Mouse (Mus musculus): ENCODE results near the gene Gm21190.
"Not testable (repeated sequence)": the region's sequence is repeated elsewhere in the genome, so short reads cannot be mapped to it uniquely, and the experiment has no call there.

The Gm21190 gene

DNA sequence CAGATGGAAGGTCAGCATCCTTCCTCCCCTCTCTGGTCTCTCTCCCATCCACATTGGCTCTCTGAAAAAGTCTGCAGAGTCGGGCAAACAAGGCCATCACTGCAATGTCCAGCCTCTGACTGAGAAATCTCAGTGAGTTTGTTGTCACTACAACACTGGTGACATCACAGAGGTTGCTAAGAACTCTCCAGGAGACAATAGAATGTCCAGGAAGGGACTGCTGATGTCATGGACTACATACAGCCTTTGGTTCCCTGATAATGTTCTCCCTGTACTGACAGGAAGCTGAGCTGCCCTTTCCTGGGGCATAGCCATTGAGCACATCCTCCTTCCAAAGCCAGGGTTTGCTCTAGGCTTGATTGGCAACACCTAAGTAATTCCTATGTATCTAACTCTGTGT, at the start of gene Gm21190:
TSS of gene Gm21190 (minus strand) at position 101 of the 400 bp plus-strand sequence.
- DNase-seq = not testable (repeated sequence)

DNA sequence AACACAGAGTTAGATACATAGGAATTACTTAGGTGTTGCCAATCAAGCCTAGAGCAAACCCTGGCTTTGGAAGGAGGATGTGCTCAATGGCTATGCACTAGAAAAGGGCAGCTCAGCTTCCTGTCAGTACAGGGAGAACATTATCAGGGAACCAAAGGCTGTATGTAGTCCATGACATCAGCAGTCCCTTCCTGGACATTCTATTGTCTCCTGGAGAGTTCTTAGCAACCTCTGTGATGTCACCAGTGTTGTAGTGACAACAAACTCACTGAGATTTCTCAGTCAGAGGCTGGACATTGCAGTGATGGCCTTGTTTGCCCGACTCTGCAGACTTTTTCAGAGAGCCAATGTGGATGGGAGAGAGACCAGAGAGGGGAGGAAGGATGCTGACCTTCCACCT, 48.0 kb upstream of the Gm21190 start, which contains the start of gene Gm21083:
TSS of gene Gm21083 (plus strand) at position 301 of the 400 bp plus-strand sequence.
- not testable (repeated sequence) for DNase-seq

DNA sequence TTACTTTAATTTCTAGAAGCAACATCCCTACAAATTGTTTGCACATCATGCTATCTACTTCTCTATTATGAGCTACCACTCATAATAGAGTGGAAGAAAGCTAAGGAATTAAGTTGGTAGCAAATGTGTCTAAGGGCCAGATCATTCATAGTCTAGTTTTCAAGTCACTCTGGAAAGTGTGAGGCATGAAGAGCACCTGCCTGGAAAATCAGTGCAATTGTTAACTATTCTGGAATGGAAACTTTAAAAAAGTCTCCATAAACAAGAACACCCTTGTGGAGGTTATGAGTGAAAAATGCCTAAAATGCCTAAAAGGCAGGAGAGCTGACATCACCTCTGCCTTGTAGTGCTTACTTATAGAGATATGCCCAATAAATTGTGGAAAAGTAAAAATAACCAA, 44.7 kb upstream of the Gm21190 start:
- DNase-seq = not testable (repeated sequence)

DNA sequence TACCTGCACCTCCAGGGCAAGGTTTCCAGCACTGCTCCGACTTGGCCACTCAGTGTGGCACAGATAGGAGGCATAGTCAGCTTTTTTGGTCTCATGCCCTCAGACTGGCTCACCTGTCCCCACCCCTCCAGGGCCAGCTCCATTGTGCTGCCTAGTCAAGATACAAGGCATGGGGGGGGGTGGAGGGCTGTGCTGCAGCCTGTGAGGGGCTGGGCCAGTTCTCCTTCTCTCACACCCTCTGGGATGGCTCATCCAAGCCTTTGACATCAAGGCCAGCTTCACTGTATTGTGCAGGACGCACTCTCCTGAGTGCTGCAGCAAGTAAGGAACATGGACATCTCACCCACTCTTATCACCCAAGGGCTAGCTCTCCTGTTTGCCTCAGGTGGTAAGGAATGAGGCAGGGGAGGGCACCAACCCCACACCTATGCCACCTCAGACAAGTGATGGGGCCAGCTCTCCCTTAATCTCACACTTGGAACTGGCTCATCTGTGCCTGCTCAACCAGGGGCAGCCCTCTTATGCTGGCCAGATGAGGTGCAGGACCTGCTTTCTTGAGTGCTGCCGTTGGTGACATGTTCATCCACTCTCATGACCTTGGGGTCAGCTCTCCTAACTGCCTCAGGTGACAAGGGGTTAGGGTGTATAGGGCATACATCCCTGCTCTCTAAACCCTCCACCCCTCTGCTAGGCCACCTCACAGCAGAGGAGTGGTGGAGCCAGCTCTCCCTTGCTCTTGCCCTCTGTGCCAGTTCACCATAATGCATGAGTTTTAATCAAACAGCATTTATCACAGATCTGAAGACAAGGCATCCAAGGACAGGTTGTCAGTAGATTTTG, 32.6 kb upstream of the Gm21190 start:
- DNase-seq = not testable (repeated sequence)

DNA sequence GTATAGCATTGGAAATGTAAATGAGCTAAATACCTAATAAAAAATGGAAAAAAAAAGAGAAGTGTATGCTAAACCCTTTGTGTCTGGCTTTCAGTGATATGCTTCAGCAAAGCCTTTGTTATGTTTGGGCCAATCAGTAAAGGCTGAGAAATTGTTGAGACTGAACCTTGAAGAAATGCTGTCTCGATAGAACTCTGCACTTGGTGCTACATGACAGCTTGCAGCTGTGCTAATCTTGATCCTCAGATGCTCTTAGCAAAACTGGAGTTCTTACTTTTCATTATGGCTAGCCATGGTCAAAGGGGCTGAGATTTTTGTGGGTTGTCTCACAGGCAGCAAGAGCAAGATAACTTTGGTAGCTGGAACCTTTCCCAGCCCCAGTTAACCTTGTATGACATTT, 29.6 kb upstream of the Gm21190 start:
- DNase-seq = peak; percentile 28

DNA sequence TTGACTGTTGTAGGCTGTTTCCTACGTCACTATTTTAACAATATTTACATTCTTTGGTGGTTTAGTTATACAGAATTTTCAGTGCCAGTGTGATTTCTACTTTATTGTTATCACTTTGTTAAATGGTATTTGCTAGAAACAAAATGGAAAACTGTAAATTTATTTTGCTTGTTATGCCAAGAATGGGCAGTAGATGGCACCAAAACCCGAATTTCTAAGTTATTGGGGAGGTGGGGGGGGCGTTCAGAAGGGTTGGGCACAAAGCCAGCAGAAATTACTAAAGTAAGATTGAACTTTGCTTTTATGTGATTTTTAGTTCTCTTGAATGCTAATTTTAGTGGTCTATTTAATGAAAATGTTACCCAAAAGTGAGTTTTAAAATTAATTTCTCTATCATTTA, 20.6 kb upstream of the Gm21190 start:
- DNase-seq = peak; percentile 18

DNA sequence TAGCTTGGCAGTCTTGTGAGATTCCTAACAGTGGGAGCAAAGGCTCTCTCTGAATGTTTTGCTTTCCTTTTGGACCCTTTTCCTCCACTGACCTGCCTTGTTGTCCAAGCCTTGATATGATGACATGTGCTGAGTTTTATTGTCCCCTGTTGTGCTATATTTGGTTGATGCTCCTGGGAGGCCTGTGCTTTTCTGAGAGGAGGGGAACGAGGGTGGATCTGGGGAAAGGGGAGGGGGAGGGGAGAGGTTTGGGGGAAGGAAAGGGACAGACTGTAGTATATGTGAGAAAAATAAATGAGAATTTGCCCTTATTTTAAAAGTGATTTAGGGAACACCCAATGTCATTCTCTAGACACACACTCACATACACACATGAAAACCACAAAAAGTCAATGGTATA, 20.1 kb upstream of the Gm21190 start:
- not testable (repeated sequence) for DNase-seq

DNA sequence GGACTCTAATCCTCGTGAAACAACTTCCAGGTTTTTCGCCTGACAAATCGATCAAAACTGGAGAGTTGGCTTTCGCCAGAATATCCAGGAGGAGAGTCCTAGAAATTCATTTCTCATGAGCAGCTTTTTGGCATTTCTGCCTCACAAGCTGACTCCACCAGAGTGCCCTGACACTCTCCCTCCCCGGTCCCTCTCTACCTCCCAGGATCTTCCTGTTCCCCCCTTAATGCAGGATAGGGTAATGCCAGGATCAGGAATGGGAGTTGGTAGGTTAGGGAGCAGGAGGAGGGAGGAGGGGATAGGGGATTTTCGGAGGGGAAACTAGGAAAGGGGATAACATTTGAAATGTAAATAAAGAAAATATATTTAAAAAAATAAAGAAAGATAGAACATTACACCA, 19.6 kb upstream of the Gm21190 start:
- DNase-seq = not testable (repeated sequence)

DNA sequence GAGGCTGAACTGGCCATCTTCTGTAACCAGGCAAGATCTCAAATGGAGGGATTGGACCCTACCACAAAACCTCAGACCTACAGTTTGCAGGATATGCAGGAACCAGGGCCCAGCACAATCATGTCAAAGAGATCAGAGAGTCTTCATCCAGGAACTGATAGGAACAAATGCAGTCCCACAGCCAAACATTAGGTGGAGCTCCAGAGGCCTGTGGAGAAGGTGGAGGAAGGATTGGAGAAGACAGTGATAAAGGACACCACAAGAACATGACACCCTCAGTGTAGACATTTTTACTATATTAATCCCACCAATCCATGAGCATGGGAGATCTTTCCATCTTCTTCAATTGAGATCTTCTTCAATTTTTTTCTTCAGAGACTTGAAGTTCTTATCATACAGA, 6.6 kb downstream of the Gm21190 start:
- DNase-seq = peak; percentile 23

DNA sequence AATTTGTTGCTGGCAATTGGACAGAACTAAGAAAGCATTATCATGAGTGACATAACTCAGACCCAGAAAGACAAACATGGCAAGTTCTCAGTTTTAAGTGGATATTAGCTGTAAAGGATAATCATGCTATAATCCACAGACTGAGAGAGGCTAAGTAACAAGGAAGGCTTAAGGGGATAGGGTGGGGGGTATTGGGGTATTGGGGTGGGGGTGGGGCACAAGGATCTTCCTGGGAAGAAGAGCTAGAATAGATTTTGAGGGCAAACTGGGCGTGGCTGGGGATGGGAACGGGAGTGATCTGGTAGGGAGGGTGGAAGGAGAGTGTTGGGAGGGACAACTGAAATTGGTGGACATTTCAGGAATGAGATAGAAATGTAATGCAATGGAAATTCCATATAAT, 7.0 kb downstream of the Gm21190 start:
- DNase-seq = not testable (repeated sequence)

DNA sequence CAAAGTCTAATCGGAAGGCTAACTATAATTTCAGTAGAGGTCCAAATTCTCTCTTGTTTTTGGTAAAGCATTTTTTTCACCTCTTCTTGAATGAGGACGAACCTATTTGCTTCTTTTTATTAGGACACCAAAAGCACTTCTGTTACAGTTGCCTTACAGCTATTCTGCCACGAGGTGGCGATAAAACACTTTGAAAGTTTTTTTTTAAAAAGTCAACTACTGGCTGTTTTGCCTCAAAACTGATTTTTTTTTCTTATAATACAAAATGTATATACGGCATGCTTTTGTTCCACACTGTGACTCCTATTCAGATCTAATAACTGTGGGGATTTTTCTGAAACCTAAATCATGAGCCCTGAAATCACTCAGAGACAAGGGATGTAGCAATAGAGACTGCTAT, 8.6 kb downstream of the Gm21190 start:
- peak; percentile 8 for DNase-seq

DNA sequence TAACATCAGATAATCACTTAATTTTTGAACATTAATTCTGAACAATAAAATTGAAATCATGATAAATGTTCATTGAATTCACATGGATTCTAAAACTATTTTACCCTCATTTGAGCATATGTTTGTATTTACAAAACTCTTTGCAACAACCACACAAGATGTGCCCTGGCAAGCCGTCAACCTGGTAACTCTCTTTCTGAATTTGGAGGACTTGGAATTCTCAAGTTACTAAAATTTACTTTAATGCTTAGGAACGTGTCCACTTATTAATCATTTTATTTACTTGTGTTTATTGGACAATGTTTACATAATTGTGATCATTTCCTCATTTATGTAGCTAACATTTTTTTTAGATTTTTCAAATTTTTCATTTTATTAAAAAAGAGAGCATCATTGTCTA, 11.9 kb downstream of the Gm21190 start:
- not testable (repeated sequence) for DNase-seq

DNA sequence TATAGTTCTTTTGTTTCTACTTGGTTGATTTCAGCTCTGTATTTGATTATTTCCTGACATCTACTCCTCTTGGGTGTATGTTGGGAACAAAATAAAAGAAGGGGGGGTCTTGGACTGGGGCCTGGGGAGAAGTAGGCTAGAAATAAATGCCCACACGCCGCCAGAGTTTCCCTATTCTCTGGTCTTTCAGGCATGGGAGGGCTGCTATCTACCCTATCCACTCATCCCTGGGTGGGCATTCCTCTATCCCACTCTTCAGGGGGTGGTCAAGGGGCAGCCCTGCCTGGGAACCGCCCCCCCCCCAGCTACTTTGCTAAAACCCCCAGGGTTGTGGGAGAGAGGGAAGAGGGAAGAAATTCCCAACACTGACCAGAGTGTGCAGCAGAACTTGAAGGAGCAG, 16.8 kb downstream of the Gm21190 start:
- DNase-seq = not testable (repeated sequence)

DNA sequence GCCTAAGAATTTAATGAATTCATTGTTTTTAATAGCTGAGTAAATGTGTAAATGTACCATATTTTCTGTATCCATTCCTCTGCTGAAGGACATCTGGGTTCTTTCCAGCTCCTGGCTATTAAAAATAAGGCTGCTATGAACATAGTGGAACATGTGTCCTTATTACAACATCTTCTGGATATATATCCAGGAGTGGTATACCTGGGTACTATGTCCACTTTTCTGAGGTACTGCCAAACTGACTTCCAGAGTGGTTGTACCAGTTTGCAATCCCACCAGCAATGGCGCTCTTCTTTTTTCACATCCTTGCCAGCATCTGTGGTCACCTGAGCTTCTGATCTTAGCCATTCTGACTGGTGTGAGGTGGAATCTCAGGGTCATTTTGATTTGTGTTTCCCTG, 19.1 kb downstream of the Gm21190 start:
- not testable (repeated sequence) for DNase-seq

DNA sequence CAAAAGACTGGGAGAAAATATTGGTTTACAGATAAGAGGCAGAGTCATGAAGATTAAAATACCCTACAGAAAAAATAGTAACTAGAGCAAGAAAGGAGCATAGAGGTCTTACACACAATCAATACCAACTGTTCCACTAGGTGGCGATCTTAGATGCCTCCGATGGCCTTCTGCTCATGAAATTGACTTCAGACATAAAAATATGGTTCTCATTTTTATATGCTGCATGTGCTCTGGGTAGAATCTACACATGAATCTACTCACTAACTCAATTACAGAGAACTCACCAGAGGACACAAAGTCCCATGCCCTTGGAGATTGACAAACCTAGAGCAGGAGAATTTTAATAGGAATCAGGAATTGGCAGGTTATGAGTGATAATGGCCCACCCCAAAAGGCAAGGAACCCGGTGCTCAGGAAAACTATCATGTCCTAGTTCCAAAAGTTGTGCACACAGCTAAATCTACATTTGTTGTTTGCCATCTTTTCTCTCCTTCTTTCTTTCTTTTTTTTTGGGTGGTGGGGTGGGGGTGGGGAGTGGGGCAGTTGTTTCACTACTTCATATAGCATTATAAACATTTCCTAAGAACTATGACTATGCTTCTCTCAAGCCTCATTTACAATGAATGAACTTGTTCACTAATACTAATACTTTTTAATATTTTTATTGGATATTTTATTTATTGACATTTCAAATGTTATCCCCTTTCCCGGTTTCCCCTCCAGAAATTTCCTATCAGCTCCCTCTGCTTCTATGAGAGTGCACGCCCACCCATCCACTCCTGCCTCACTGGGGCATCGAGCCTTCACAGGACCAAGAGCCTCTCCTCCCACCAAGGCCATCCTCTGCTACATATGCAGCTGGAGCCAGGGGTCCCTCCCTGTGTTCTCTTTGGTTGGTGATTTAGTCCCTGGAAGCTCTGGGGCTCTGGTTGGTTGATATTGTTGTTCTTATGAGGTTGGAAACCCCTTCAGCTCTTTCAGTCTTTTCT, 20.3 kb downstream of the Gm21190 start:
- DNase-seq = peak; percentile 8

DNA sequence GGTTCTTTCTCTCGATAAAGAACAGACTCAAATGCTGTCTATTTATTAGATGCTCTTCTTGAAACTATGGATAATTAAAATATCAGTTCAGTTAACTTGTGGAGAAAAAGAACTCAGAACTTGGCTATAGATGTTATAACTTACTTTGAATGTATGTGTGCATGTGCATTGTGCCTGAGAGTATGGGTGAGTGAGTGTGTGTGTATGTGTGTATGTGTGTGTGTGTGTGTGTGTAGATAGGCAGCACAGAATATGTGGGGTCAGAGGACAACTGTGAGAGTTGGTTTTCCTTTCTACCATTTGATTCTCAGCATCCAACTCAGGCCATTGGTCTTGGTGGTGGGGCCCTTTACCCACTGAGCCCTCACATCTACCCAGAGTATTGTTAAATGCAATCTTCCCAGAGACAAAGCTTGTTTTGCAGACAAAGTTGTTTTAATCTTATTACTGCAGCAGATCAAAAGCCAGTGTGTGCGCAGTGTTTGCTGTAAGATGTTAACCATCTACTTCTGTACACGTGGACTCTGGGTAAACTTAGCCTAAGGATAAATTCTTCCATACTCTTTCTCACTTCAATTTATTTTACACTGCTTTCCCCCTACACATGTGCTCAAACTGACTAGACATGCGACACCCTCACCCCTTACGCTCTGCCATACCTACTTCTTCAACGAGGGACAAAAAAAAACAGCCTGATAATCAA, 21.1 kb downstream of the Gm21190 start:
- DNase-seq = not testable (repeated sequence)

DNA sequence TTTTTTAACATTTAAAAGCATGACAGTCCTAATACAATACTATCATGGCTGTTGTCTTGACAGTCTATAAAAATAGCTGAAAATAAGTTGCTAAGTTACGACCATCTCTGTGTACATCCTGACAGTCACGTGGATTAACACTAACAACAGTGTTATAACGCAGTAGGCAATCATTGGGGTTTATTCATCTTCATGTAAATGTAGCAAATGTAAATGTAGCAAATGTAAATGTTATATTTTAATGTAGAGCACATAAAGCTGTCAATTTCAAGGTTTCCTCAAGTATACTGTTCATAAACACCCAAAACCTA, 21.8 kb downstream of the Gm21190 start:
- DNase-seq = no peak

DNA sequence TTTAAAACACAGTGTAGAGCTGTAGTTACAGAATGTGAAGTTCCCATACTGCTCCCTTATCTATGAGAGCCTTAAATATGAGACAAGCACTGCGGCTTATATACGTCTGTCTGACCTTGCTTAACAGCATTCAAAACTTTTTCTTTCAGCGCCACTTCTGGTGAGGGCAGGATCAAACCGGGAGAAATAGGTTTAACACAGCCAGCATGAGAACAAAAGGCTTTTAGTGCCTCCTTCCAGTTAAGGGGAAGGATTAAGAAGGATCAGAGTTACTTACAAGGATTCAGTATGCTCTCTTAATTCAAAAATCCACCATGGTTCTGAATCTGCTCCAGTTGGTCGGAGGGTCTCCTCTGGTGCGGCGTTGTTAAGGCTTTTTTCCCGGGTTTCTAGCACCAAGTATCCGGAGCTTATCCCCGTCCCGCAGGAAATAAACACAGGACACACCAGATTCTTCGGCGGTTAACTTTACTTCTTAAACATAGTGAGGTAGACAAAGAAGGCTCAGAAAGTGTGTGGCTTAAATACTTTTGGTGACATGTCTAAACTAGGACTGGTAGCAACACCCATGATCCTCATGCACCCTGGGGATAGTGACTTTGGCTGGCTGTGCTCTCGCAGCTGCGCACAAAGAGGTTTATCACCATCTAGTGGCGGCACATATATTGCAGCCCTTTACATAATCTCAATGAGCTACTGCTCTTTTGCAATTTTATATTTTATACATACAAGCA, 22.3 kb downstream of the Gm21190 start:
- DNase-seq = peak; percentile 19

DNA sequence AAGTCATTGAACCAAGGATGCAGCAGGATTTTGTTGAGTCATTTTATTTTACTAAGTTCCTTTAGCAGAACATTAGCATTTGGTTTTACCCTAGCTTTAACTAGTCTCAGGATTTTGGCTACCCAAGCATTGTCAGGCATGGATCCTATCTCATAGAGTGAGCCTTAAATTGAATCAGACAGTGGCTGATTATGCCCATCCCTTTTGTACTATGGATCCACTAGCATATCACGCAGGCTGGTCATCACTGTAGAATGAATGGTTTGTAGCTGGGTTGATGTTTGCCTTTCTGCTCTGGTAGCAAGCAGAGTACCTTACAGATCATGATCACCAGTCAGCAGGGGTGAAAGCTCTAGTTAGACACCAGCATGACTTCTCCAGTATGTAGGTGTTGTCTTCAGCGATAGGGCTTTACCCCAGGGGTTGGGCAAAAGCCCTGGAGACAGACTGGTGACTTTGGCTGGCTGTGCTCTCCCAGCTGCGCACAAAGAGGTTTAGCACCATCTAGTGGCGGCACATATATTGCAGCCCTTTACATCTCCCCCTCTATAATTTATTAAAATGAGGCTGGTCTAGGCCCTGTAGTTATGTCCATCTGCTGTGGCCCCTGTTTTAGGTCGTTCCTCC, 30.1 kb downstream of the Gm21190 start:
- DNase-seq = peak; percentile 24

DNA sequence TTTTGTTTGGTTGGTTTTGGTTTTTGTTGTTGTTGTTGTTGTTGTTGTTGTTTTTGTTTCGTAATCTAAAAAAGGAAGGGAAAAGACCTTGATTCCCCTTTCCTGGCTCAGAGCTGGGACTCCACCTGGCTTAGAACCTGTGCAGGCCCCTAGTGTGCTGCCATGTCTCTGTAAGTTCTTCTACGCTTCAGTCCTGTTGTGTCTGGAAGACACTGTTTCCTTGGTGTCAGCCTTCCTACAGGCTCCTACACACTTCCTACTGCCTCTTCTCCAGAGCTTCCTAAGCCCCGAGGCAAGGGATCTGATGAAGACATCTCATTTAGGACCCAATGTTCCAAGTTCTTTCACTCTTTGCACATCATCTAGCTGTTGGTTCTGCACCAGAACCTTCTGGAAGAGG, 30.7 kb downstream of the Gm21190 start:
- DNase-seq = not testable (repeated sequence)

DNA sequence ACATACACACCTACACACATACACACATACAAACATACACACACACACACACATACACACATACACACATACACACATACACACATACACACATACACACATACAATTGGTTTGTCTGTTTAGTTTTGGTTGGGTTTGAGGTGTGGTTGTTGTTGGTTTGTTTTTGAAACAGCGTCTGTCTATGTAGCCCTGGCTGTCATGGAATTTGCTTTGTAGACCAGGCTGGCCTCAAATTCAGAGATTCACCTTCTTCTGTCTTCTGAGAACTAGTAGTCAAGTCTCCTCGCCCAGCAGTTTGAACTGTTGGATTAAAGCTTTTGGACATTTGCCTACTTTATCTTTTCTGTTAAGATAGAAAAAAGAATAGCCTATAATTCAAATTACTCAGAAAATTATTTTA, 38.1 kb downstream of the Gm21190 start:
- DNase-seq = not testable (repeated sequence)

DNA sequence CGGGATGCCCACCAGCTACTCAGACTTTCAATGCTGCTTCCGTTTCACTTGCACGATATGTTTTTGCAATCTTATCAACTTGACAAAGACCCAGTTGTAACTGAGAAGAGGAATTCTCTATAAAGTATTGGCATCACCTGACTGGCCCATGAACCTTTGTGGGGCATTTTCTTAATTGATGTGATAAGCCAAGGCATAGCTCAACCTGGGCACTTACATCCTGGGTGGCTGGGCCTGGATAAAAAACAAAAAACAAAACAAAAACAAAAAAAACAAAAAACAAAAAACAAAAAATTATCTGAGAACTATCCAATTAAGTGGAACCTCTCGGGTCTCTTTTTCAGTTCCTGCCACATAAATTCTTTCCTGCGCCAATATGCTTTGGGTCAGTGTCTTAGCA, 40.3 kb downstream of the Gm21190 start:
- DNase-seq = no peak
